Mouse (Mus musculus): ENCODE results near the gene Plaur. TPM values are rescaled to one million over a fixed set of nuclear protein-coding genes. Genes with fewer than 3 reads are reported as not detected.

The Plaur gene
- polyA plus RNA-seq, 1 experiment, result 65.6 TPM

DNA sequence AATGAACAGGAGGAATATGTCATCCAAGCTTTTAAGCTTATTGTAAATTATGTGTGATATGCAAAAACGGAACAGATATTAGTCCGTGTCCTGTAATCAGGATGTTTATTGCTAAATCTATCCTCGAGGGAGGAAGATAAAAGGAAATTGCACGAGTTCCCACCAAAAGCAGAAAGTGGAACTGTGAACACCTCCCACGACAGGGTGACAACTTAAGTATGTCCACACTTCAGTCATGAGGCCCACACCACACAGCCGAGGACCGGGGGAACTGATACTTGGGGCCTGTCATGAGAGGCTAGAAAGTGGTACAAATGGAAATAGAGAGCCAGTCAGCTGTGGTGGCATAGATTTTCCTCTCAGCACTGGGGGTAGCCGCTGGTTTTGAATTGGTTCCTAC is 20.0 kb upstream of the Plaur start:
- no peak for DNase-seq
- no peaks in the 10 kb centered on the region for H3K4me1 ChIP-seq (ENCODE audit: control insufficient read depth, insufficient read depth, low read length)
- 48% methylated on average over 8 of the region's 8 CpGs for WGBS
- TF ChIP-seq POLR2A (IDR thresholded peaks at IDR 0.05; ENCODE audit: borderline replicate concordance, extremely low read depth, low read depth, low read length) (no peak), CTCF (IDR thresholded peaks at IDR 0.05; ENCODE audit: insufficient read depth, low read length) (no peak)
- H3K4me3 ChIP-seq (replicated peaks; ENCODE audit: extremely low read depth, low read depth, low read length), result no peak overlapping the region

DNA sequence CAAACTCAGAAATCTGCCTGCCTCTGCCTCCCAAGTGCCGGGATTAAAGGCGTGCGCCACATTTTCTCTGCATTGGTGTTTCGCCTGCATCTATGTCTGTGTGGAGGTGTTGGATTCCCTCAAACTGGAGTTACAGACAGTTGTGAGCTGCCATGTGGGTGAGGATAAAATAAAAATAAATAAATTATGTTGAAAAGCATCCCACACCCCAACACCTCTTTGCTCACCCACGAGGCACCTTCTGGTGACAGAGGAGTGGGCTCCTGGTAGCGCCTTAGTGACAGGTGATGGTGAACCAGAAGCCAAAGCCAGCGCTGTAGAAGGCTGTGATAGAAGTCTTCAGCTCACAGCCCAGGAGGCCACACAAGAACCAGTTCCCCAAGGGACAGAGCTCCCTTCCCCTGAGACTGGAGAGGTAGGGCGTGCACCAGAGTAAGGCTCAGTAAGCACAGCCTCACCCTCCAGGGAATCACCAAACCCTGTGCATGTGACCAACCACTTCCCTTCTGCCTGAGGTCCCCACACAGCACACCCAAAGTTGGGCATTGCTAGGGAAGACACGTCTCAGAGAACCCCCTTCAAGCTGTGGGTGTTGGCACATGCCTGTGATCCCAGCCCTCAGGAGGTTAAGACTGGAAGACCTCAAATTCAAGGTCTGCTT is 16.9 kb upstream of the Plaur start:
- peak; percentile 6; the same call in 1 of the 2 replicates for TF ChIP-seq POLR2A (IDR thresholded peaks at IDR 0.05; ENCODE audit: borderline replicate concordance, extremely low read depth, low read depth, low read length)
- no peak for TF ChIP-seq CTCF (IDR thresholded peaks at IDR 0.05; ENCODE audit: insufficient read depth, low read length)
- no peak overlapping the region for H3K4me3 ChIP-seq (replicated peaks; ENCODE audit: extremely low read depth, low read depth, low read length)
- H3K4me1 ChIP-seq (ENCODE audit: control insufficient read depth, insufficient read depth, low read length), result no peaks in the 10 kb centered on the region
- whole genome bisulfite sequencing, result 81% methylated on average over 9 of the region's 9 CpGs
- DNase-seq, result no peak

DNA sequence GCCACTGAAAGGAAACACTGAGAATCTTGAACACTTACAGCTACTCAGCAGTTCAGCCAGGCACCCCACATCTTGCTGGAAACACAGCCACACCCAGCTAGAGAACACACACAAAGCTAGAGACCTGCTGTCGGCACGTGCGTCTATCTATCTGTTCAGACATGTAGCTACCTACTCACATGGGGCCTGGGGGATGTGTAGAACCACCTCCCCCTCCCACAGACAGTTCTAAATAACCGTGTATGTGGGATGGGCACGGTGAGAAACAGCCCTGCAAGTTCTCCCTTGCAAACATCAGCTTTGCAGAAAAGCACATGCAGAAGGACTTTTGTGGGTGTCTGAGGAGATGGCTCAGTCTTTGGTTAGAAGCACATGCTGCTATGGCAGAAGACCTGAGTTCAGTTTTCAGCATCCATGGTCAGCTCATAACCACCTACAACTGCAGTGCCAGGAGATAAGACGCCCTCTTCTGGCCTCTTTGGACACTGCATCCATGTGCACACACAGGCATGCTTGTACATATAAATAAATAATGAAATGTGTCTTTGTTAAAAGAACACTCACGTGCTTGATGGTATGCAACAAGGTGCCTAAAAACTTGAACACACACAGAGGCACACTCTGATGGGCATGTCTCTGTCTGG is 15.5 kb upstream of the Plaur start:
- WGBS, result 69% methylated on average over 7 of the region's 7 CpGs
- DNase-seq, result no peak
- Histone ChIP-seq H3K4me1 (ENCODE audit: control insufficient read depth, insufficient read depth, low read length) (no peaks in the 10 kb centered on the region), H3K4me3 (replicated peaks; ENCODE audit: extremely low read depth, low read depth, low read length) (no peak overlapping the region)
- 0 out of 2 replicates have a peak, but pooled peaks have one; percentile 2 for TF ChIP-seq CTCF (IDR thresholded peaks at IDR 0.05; ENCODE audit: insufficient read depth, low read length)
- no peak for TF ChIP-seq POLR2A (IDR thresholded peaks at IDR 0.05; ENCODE audit: borderline replicate concordance, extremely low read depth, low read depth, low read length)

GRCm38 (mm10) chr7:24448782-24449517 is 13.3 kb upstream of the Plaur start:
- WGBS, result 47% methylated on average over 14 of the region's 14 CpGs
- H3K4me1 ChIP-seq (ENCODE audit: control insufficient read depth, insufficient read depth, low read length), result no peaks in the 10 kb centered on the region
- H3K4me3 ChIP-seq (replicated peaks; ENCODE audit: extremely low read depth, low read depth, low read length), result no peak overlapping the region
- no peak for DNase-seq
- TF ChIP-seq CTCF (IDR thresholded peaks at IDR 0.05; ENCODE audit: insufficient read depth, low read length) (no peak), POLR2A (IDR thresholded peaks at IDR 0.05; ENCODE audit: borderline replicate concordance, extremely low read depth, low read depth, low read length) (no peak)

DNA sequence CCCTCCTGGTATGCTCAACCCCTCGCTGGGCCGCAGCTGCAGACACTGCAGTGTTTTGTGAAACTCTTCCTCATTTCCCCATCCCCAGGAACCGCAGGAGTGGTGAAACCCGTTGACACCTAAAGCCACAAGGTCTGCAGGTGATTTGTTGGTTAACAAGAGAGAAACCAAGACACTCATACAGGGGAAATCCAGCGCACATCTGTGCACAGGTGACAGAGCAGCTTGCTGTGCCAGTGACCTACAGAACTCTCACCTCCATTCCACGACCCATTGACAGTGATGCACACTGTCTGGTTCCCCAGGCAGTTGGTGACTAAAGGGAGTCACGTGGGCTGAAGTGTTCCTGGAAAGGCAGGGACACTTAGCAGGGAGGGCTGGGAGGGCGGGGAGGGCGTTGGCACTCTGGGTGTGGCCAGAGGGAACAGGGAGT is 11.7 kb upstream of the Plaur start:
- Histone ChIP-seq H3K4me1 (ENCODE audit: control insufficient read depth, insufficient read depth, low read length) (no peaks in the 10 kb centered on the region), H3K4me3 (replicated peaks; ENCODE audit: extremely low read depth, low read depth, low read length) (no peak overlapping the region)
- no peak for TF ChIP-seq CTCF (IDR thresholded peaks at IDR 0.05; ENCODE audit: insufficient read depth, low read length)
- TF ChIP-seq POLR2A (IDR thresholded peaks at IDR 0.05; ENCODE audit: borderline replicate concordance, extremely low read depth, low read depth, low read length), result no peak
- DNase-seq, result no peak
- 60% methylated on average over 9 of the region's 9 CpGs for WGBS

DNA sequence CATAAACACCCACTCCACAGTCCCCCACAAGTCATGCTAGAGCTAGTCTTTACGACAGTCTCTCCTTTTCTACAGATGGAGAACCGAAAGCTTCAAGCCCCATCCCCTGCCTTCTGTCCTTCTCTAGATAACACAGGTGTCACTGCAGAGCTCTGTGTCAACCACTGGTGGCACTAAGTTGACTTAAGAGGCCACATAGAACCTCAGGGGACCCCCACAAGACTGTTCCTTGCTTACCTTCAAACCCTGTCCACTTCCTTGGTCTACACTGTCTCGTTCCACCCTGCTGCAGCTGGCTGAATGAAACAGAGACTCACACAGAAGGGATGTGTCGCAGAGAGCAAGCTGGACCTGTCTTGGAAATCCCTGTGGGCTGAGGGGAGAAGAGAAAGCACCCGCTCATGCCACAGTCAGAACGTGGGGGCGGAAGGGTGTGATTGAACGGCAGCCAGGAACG is 10.4 kb upstream of the Plaur start, which contains the start of gene Irgc1:
Gene Irgc1, minus strand, starts transcription at position 443 of the 457 bp plus-strand sequence.
- no peak for DNase-seq
- H3K4me3 ChIP-seq (replicated peaks; ENCODE audit: extremely low read depth, low read depth, low read length), result no peak within 1 kb of the TSS
- WGBS, result 57% methylated on average over 9 of the region's 9 CpGs
- H3K4me1 ChIP-seq (ENCODE audit: control insufficient read depth, insufficient read depth, low read length), result no peaks in the 10 kb centered on the region
- TF ChIP-seq POLR2A (IDR thresholded peaks at IDR 0.05; ENCODE audit: borderline replicate concordance, extremely low read depth, low read depth, low read length) (no peak), CTCF (IDR thresholded peaks at IDR 0.05; ENCODE audit: insufficient read depth, low read length) (no peak)

- WGBS, result 76% methylated on average over 2 of the region's 2 CpGs
- DNase-seq, result no peak
- no peak for TF ChIP-seq POLR2A (IDR thresholded peaks at IDR 0.05; ENCODE audit: borderline replicate concordance, extremely low read depth, low read depth, low read length)
- no peak for TF ChIP-seq CTCF (IDR thresholded peaks at IDR 0.05; ENCODE audit: insufficient read depth, low read length)
- H3K4me3 ChIP-seq (replicated peaks; ENCODE audit: extremely low read depth, low read depth, low read length), result no peak overlapping the region
- peaks cover 6% of the 10 kb centered on the region for H3K4me1 ChIP-seq (ENCODE audit: control insufficient read depth, insufficient read depth, low read length)
These were observed 8.1 kb upstream of the Plaur start for GRCm38 (mm10) chr7:24454199-24454598.

GRCm38 (mm10) chr7:24455726-24456125 is 6.6 kb upstream of the Plaur start:
- H3K4me1 ChIP-seq (ENCODE audit: control insufficient read depth, insufficient read depth, low read length), result peaks cover 15% of the 10 kb centered on the region
- 46% methylated on average over 5 of the region's 5 CpGs for WGBS
- no peak for TF ChIP-seq CTCF (IDR thresholded peaks at IDR 0.05; ENCODE audit: insufficient read depth, low read length)
- TF ChIP-seq POLR2A (IDR thresholded peaks at IDR 0.05; ENCODE audit: borderline replicate concordance, extremely low read depth, low read depth, low read length), result no peak
- DNase-seq, result no peak
- H3K4me3 ChIP-seq (replicated peaks; ENCODE audit: extremely low read depth, low read depth, low read length), result no peak overlapping the region

DNA sequence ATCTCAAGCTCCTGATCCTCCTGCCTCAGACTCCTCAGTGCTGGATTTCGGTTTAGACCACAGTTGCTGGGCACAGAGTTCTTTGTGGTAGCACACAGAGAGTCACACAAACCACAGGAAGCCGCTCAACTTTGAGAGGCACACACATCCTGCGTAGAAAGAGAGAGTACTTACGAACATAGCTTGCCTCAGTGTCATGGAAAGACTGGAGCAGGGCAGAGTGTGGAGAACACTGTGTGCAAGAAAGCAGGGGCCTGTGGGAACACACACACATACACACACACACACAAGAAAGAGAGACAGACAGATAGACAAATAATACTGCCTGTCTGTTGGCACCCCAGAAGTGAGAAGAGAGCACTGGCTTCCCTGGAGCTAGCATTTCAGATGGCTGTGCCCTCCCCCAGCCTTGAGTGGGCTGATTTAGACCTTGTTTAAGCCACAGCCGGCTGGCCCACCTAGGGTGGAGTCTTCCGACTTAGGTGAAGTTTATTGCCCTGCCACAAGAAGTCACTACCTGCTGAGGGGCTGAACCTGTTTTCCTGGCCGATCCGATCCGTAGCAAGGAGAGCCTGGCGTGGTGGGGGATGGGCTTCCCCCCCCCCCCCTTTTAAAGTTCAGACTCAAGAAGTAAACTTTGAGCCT is 4.4 kb upstream of the Plaur start:
- Histone ChIP-seq H3K4me3 (replicated peaks; ENCODE audit: extremely low read depth, low read depth, low read length) (no peak overlapping the region), H3K4me1 (ENCODE audit: control insufficient read depth, insufficient read depth, low read length) (peaks cover 25% of the 10 kb centered on the region)
- DNase-seq, result no peak
- TF ChIP-seq POLR2A (IDR thresholded peaks at IDR 0.05; ENCODE audit: borderline replicate concordance, extremely low read depth, low read depth, low read length) (no peak), CTCF (IDR thresholded peaks at IDR 0.05; ENCODE audit: insufficient read depth, low read length) (no peak)
- 45% methylated on average over 10 of the region's 10 CpGs for WGBS

Data from lung, adult 2 months (tissue).